Mouse (Mus musculus) ES-E14 (cell line): ENCODE measurements around the gene Taf11. TPM values are rescaled to one million over a fixed set of nuclear protein-coding genes. Genes with fewer than 3 reads are reported as not detected.
A peak's percentile ranks its signal among the peaks of the same experiment; 100 is the strongest.

ENCODE experiments used
- DNase-seq: peaks from one replicate; pipeline ENCODE4 v3.0.0-alpha.2; 2013; ENCODE audit warnings: low read depth, low spot score
- H3K27ac ChIP-seq: 2 replicates; pipeline ENCODE4 v1.5.1; 2012; ENCODE audit warnings: low read depth, mild to moderate bottlenecking, low read length, moderate library complexity, mixed read lengths; ENCODE audit not compliant: poor library complexity, insufficient read depth, severe bottlenecking
- H3K36me3 ChIP-seq: 2 replicates; pipeline ENCODE4 v1.6.1; 2012; ENCODE audit warnings: mild to moderate bottlenecking, low read length, moderate library complexity, mixed read lengths; ENCODE audit not compliant: control insufficient read depth, poor library complexity, insufficient read depth, severe bottlenecking
- H3K4me1 ChIP-seq, 2 experiments: fragments of 150-350 bp in 1 of 2; sonication (generic) in 1 of 2; 2 replicates each; pipeline ENCODE4 v1.6.1; 2012; ENCODE audit warnings: low read length in 2 of 2, mild to moderate bottlenecking in 1 of 2, mixed read lengths in 1 of 2; ENCODE audit not compliant: control insufficient read depth in 2 of 2, insufficient read depth in 2 of 2, poor library complexity in 1 of 2
- H3K4me3 ChIP-seq, 2 experiments: fragments of 150-350 bp in 1 of 2; sonication (generic) in 1 of 2; 2 replicates each; pipeline ENCODE4 v1.5.1; 2012; ENCODE audit warnings: low read length in 2 of 2, low read depth in 1 of 2, mild to moderate bottlenecking in 1 of 2, mixed read lengths in 1 of 2; ENCODE audit not compliant: insufficient read depth in 1 of 2, poor library complexity in 1 of 2, severe bottlenecking in 1 of 2
- H3K9ac ChIP-seq: 2 replicates; pipeline ENCODE4 v1.6.1; 2012; ENCODE audit warnings: low read depth, mild to moderate bottlenecking, low read length, mixed read lengths; ENCODE audit not compliant: poor library complexity, insufficient read depth, severe bottlenecking
- H3K9me3 ChIP-seq: fragments of 150-350 bp; sonication (generic); 2 replicates; pipeline ENCODE4 v1.6.1; 2012; ENCODE audit warnings: low read depth, mild to moderate bottlenecking, low read length; ENCODE audit not compliant: control insufficient read depth, insufficient read depth
- CHD2 ChIP-seq: IDR thresholded peaks from 2 replicates; pipeline ENCODE4 v1.6.1; 2014; ENCODE audit warnings: mild to moderate bottlenecking, low read depth, low read length, inconsistent platforms
- HCFC1 ChIP-seq: IDR thresholded peaks from 2 replicates; pipeline ENCODE4 v1.6.1; 2012; ENCODE audit warnings: low read length, inconsistent platforms, borderline replicate concordance; ENCODE audit not compliant: insufficient read depth
- MAFK ChIP-seq: IDR thresholded peaks from 2 replicates; pipeline ENCODE4 v1.6.1; 2014; ENCODE audit warnings: mild to moderate bottlenecking, low read depth, low read length, inconsistent platforms; ENCODE audit not compliant: insufficient read depth
- ZC3H11A ChIP-seq: IDR thresholded peaks from 2 replicates; pipeline ENCODE4 v1.6.1; 2012; ENCODE audit warnings: low read depth, mild to moderate bottlenecking, inconsistent platforms, low read length, borderline replicate concordance
- ZNF384 ChIP-seq: IDR thresholded peaks from 2 replicates; pipeline ENCODE4 v1.6.1; 2012; ENCODE audit warnings: low read depth, low read length, inconsistent platforms
- in situ Hi-C, 2 experiments: fragments of 600-800 bp; cut with MboI; formaldehyde crosslinking; loops; one replicate each; pipeline ENCODE4 v1.15.1; 2025; ENCODE audit warnings: low sequenced_read_pairs in 2 of 2, inconsistent platforms in 1 of 2; ENCODE audit not compliant: unreplicated experiment in 2 of 2
- total RNA-seq: library from RNA; depleted of rRNA; stranded (reverse); fragments of 300-350 nt; gene quantifications from 2 replicates; pipeline ENCODE4 v1.2.3, GENCODE M21; 2012

Gene Taf11
- total RNA-seq, 1 experiment: 35.8 TPM

GRCm38 (mm10) chr17:27908888-27909621 is 589 bp downstream of the Taf11 start, which contains the start of gene Anks1:
Gene Anks1 (plus strand): TSS chr17:27909306.
- Histone ChIP-seq H3K36me3 (no peaks in the 10 kb centered on the region; the same call in 1 of the 2 replicates), H3K27ac (no peak within 1 kb of the TSS; the same call in 1 of the 2 replicates), H3K9me3 (no peaks in the 10 kb centered on the region), H3K4me3 (peak within 1 kb of the TSS; percentile 76 to 89), H3K4me1 (no peaks in the 10 kb centered on the region; a peak in 1 of 4 replicates), H3K9ac (peak within 1 kb of the TSS; percentile 82)
- DNase-seq: peak; percentile 73
- in situ Hi-C loops: no loop called here
- no peak for TF ChIP-seq MAFK
- TF ChIP-seq HCFC1: peak; percentile 49; the same call in 1 of the 2 replicates

DNA sequence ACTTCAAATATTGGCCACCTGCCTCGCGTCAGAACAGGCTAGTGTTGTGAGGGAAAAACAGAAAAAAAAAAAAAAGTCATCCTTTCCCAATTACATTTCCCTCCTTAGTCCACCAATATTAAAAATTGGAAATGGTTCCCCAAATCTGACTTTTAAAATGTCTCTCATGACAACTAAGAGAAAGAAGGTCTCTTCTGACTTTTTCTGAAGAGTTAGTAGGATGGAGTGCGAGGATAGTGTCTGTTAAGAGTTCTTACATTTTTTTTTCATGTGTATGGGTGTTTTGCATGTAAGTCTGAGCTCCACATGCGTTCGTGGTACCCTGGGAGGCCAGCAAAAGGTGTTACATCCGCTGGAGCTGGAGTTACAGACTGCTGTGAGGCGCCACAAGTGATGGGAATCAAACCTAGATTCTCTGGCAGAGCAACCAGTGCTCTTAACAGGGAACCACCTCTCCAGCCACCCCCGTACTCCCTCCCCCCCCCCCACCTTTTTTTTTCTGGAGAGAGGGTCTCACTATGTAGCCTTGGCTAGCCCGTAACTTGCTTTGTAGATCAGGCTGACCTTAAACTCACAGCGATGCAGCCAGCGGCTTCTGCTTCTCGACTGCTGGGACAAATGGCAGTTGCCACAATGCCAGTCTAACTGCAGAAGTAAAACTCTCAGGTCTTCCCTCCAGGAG is 1.3 kb downstream of the Taf11 start:
- peak overlapping the region; percentile 64 for H3K9ac ChIP-seq
- H3K4me3 ChIP-seq: peak overlapping the region; percentile 76 to 89
- TF ChIP-seq MAFK (no peak), ZNF384 (0 out of 2 replicates have a peak, but pooled peaks have one; percentile 32)
- peaks cover 4% of the 10 kb centered on the region; the same call in 1 of the 2 replicates for H3K36me3 ChIP-seq
- H3K27ac ChIP-seq: no peak overlapping the region; the same call in 1 of the 2 replicates
- no peak for DNase-seq
- in situ Hi-C loops: no loop called here
- no peaks in the 10 kb centered on the region for H3K9me3 ChIP-seq
- H3K4me1 ChIP-seq: no peaks in the 10 kb centered on the region; a peak in 1 of 4 replicates

GRCm38 (mm10) chr17:27907512-27908205 is 2.0 kb downstream of the Taf11 start:
- peak; percentile 86 for DNase-seq
- H3K4me1 ChIP-seq: no peaks in the 10 kb centered on the region; a peak in 1 of 4 replicates
- no peaks in the 10 kb centered on the region for H3K9me3 ChIP-seq
- peak overlapping the region; percentile 91 for H3K9ac ChIP-seq
- peaks cover 7% of the 10 kb centered on the region; the same call in 1 of the 2 replicates for H3K36me3 ChIP-seq
- in situ Hi-C loops: no loop called here
- TF ChIP-seq ZC3H11A (no peak), ZNF384 (no peak), MAFK (no peak), HCFC1 (peak; percentile 87), CHD2 (peak; percentile 93)
- peak overlapping the region; percentile 1; the same call in 1 of the 2 replicates for H3K27ac ChIP-seq
- H3K4me3 ChIP-seq: peak overlapping the region; percentile 84 to 88

DNA sequence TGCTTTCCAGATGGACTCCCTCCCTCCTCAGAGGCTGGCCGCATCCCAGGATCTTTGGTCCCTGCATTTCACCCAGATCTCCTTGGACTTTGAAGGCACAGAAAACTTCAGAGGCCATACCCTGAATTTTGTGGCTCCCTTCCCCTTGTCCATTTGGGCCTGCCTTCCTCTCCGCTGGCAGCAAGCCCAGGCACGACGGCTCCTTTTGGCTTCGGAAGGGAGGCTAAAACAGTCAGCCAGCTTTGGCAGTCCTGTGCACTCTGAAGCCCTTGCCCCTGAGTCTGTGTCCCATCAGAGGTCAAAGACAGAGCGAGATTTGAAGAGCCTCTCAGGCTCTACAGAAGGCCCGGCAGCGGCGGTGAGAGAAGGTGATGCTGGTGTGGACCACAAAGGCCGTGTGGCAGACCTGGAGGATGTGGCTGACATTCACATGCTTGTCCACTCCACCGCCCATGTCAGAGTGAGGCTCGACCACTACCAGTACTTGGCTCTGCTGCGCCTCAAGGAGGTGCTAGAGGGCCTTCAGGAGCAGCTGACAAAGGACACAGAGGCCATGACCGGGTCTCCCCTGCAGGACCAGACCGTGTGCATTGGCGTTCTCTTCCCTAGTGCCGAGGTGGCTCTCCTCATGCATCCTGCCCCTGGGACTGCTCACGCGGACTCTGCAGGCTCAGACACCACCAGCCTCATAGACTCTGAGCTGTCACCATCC is 23.0 kb downstream of the Taf11 start:
- no peak for DNase-seq
- Histone ChIP-seq H3K27ac (no peak overlapping the region), H3K4me1 (peaks cover 0 to 2% of the 10 kb centered on the region in 2 experiments; a peak in 1 of 4 replicates), H3K9ac (no peak overlapping the region), H3K9me3 (no peaks in the 10 kb centered on the region), H3K4me3 (peak overlapping the region; percentile 10 to 17; a peak in 1 of 4 replicates), H3K36me3 (peaks cover 51% of the 10 kb centered on the region)
- TF ChIP-seq ZNF384 (no peak), HCFC1 (no peak), CHD2 (no peak), ZC3H11A (no peak), MAFK (no peak)
- in situ Hi-C loops: no loop called here
